In genomic region chr11:97052219-97052646, GRCm38 (mm10) we compare ENCODE assay signal across 7 mouse cellular contexts. TPM values are rescaled to one million over a fixed set of nuclear protein-coding genes. Genes with fewer than 3 reads are reported as not detected.
A peak's percentile ranks its signal among the peaks of the same experiment; 100 is the strongest.
DNase-seq lines count a peak whose midpoint lies in the region; ATAC-seq lines count a peak whose summit lies in the region.

No protein-coding gene starts in this region.

- DNase-seq in 3134 (ENCODE audit: extremely low read depth, insufficient read length, low spot score): peak; percentile 85
- peak; percentile 58 for DNase-seq in 416B (ENCODE audit: low read depth)
- peak; percentile 50 for DNase-seq in kidney, postnatal 10 days
- peak; percentile 71 to 87 for DNase-seq in lung, postnatal 4 days
- no peak for DNase-seq in right cerebral cortex, postnatal 36 days (ENCODE audit: low spot score in 2 of 2)
- DNase-seq in left cerebral cortex, postnatal 36 days (ENCODE audit: low spot score in 2 of 2): no peak

- ATAC-seq in erythroblast, adult 5-6 weeks (replicated peaks; ENCODE audit: low FRiP score, poor library complexity, severe bottlenecking): peak; percentile 82

- intact Hi-C loops in left cerebral cortex, postnatal 36 days (cut with DNase I): no loop called here

RNA-seq across cellular contexts. Expression of gene Osbpl7, which starts 1.8 kb away (rescaled TPM):
- total RNA-seq in erythroblast, adult 5-6 weeks (2015; ENCODE audit: low replicate concordance): 5.6 and 7.3 TPM in 2 replicates
- 2.1 and 5.7 TPM in 2 replicates for total RNA-seq in erythroblast, adult 5-6 weeks (2017; ENCODE audit: low replicate concordance)
- 10 to 100 TPM; 11.9 to 13.3 TPM for total RNA-seq in left cerebral cortex, postnatal 36 days (2021)

RNA-seq across cellular contexts. Expression of gene Mrpl10, which starts 10.9 kb away (rescaled TPM):
- total RNA-seq in erythroblast, adult 5-6 weeks (2015; ENCODE audit: low replicate concordance): 8.8 TPM in 2 replicates
- total RNA-seq in erythroblast, adult 5-6 weeks (2017; ENCODE audit: low replicate concordance): 5.6 and 6.2 TPM in 2 replicates
- 10 to 100 TPM; 63.5 to 80.0 TPM for total RNA-seq in left cerebral cortex, postnatal 36 days (2021)

RNA-seq across cellular contexts. Expression of gene Lrrc46, which starts 11.0 kb away (rescaled TPM):
- 6.5 TPM in 1 of 2 replicates, not detected in the other for total RNA-seq in erythroblast, adult 5-6 weeks (2015; ENCODE audit: low replicate concordance)
- total RNA-seq in erythroblast, adult 5-6 weeks (2017; ENCODE audit: low replicate concordance): 0.17 TPM in 1 of 2 replicates, not detected in the other
- total RNA-seq in left cerebral cortex, postnatal 36 days (2021): under 1 TPM; 0.32 to 0.59 TPM

RNA-seq across cellular contexts. Expression of gene Scrn2, which starts 22.5 kb away (rescaled TPM):
- total RNA-seq in erythroblast, adult 5-6 weeks (2015; ENCODE audit: low replicate concordance): 0.84 TPM in 1 of 2 replicates, not detected in the other
- total RNA-seq in erythroblast, adult 5-6 weeks (2017; ENCODE audit: low replicate concordance): 2.0 and 3.1 TPM in 2 replicates
- 1 to 10 TPM; 3.7 to 3.9 TPM for total RNA-seq in left cerebral cortex, postnatal 36 days (2021)

RNA-seq across cellular contexts. Expression of gene Sp6, which starts 39.0 kb away (rescaled TPM):
- total RNA-seq in erythroblast, adult 5-6 weeks (2015; ENCODE audit: low replicate concordance): not detected in 2 replicates
- total RNA-seq in erythroblast, adult 5-6 weeks (2017; ENCODE audit: low replicate concordance): not detected in 2 replicates
- 1 to 10 TPM; 2.2 to 2.5 TPM for total RNA-seq in left cerebral cortex, postnatal 36 days (2021)

Comparison
In these comparisons a context has a peak if more than half of its experiments do, and no peak if none do; other contexts are left out.
1. DNase-seq: peak in 3134 (single experiment), 416B (single experiment), kidney, postnatal 10 days (single experiment) and lung, postnatal 4 days (2 of 2); none in right cerebral cortex, postnatal 36 days (0 of 2) and left cerebral cortex, postnatal 36 days (0 of 2).
2. RNA of gene Mrpl10, which starts 10.9 kb away (total RNA-seq): 63.5 to 80.0 TPM in left cerebral cortex, postnatal 36 days; 5.6 to 8.8 TPM in erythroblast, adult 5-6 weeks; every median in the first group is over 4 times any median in the second.